Mouse (Mus musculus) cerebral cortex, adult 2 months (tissue): ENCODE results near the gene Cnpy3.

Experiments
- WGBS: fragments of 180-500 bp; shearing (Covaris S2); methylation state at CpG from one replicate; pipeline ENCODE4 v1.1.7; 2018; 5-methylcytosine and 5-hydroxymethylcytosine counted together

The Cnpy3 gene

GRCm38 (mm10) chr17:46764916-46765315, 12.9 kb upstream of the Cnpy3 start:
- 39% methylated on average over 9 of the region's 9 CpGs for WGBS

- 72% methylated on average over 2 of the region's 2 CpGs for WGBS
Observed at GRCm38 (mm10) chr17:46763544-46763943, 11.5 kb upstream of the Cnpy3 start, which contains the start of gene Ptcra. TSS of gene Ptcra (minus strand) at chr17:46763712.

GRCm38 (mm10) chr17:46758753-46759152, 6.7 kb upstream of the Cnpy3 start:
- 55% methylated on average over 12 of the region's 12 CpGs for WGBS

GRCm38 (mm10) chr17:46751056-46751793, 789 bp downstream of the Cnpy3 start:
- WGBS: 21% methylated on average over 16 of the region's 16 CpGs

GRCm38 (mm10) chr17:46750580-46750979, 1.4 kb downstream of the Cnpy3 start:
- WGBS: 88% methylated on average over 4 of the region's 4 CpGs

- 76% methylated on average over 5 of the region's 5 CpGs for WGBS
Observed at GRCm38 (mm10) chr17:46749282-46749681, 2.7 kb downstream of the Cnpy3 start.

GRCm38 (mm10) chr17:46747806-46748205, 4.2 kb downstream of the Cnpy3 start:
- 89% methylated on average over 2 of the region's 2 CpGs for WGBS

- 73% methylated on average over 8 of the region's 8 CpGs for WGBS
Observed at GRCm38 (mm10) chr17:46747234-46747633, 4.8 kb downstream of the Cnpy3 start.

GRCm38 (mm10) chr17:46745506-46745905, 6.5 kb downstream of the Cnpy3 start:
- WGBS: 78% methylated on average over 2 of the region's 2 CpGs

GRCm38 (mm10) chr17:46742986-46743385, 9.0 kb downstream of the Cnpy3 start:
- WGBS: 65% methylated on average over 9 of the region's 9 CpGs

GRCm38 (mm10) chr17:46741305-46741704, 10.7 kb downstream of the Cnpy3 start:
- WGBS: 96% methylated on average over 6 of the region's 6 CpGs

GRCm38 (mm10) chr17:46736160-46736559, 15.9 kb downstream of the Cnpy3 start:
- 63% methylated on average over 10 of the region's 10 CpGs for WGBS

- 93% methylated on average over 7 of the region's 7 CpGs for WGBS
Observed at GRCm38 (mm10) chr17:46735287-46735686, 16.7 kb downstream of the Cnpy3 start.

GRCm38 (mm10) chr17:46734055-46734454, 18.0 kb downstream of the Cnpy3 start:
- 95% methylated on average over 3 of the region's 3 CpGs for WGBS

GRCm38 (mm10) chr17:46728904-46729318, 23.1 kb downstream of the Cnpy3 start, which contains the start of gene Gnmt:
TSS of gene Gnmt (minus strand) at chr17:46729168.
- WGBS: 24% methylated on average over 24 of the region's 24 CpGs

GRCm38 (mm10) chr17:46728496-46728895, 23.5 kb downstream of the Cnpy3 start:
- 65% methylated on average over 11 of the region's 11 CpGs for WGBS

- 45% methylated on average over 6 of the region's 6 CpGs for WGBS
Observed at GRCm38 (mm10) chr17:46728021-46728420, 24.0 kb downstream of the Cnpy3 start.

- 97% methylated on average over 11 of the region's 11 CpGs for whole genome bisulfite sequencing
Observed at GRCm38 (mm10) chr17:46727271-46727670, 24.7 kb downstream of the Cnpy3 start.

GRCm38 (mm10) chr17:46725731-46726645, 26.0 kb downstream of the Cnpy3 start:
- 92% methylated on average over 26 of the region's 26 CpGs for WGBS

- 67% methylated on average over 9 of the region's 9 CpGs for WGBS
Observed at GRCm38 (mm10) chr17:46725273-46725672, 26.7 kb downstream of the Cnpy3 start.

- 81% methylated on average over 20 of the region's 20 CpGs for WGBS
Observed at GRCm38 (mm10) chr17:46724477-46725084, 27.4 kb downstream of the Cnpy3 start.

- WGBS: 87% methylated on average over 7 of the region's 7 CpGs
Observed at GRCm38 (mm10) chr17:46721077-46721476, 30.9 kb downstream of the Cnpy3 start.
